Mouse (Mus musculus) left cerebral cortex, postnatal 36 days (tissue): ENCODE measurements at regions not wholly inside any gene's neighbourhood (a gene's known extent, or its start where the extent isn't known, plus 50 kb on each side); places are given as distances from the start of the nearest gene placed in this dataset.

Source experiments
- DNase-seq, 2 experiments: peaks; one replicate each; pipeline ENCODE4 v3.0.0; 2021 to 2022; ENCODE audit warnings: low spot score in 2 of 2, mixed read lengths in 1 of 2
- intact Hi-C: fragments of 180-260 bp; cut with DNase I; formaldehyde crosslinking; loops from one replicate; pipeline ENCODE4 v1.15.1; 2025

DNA sequence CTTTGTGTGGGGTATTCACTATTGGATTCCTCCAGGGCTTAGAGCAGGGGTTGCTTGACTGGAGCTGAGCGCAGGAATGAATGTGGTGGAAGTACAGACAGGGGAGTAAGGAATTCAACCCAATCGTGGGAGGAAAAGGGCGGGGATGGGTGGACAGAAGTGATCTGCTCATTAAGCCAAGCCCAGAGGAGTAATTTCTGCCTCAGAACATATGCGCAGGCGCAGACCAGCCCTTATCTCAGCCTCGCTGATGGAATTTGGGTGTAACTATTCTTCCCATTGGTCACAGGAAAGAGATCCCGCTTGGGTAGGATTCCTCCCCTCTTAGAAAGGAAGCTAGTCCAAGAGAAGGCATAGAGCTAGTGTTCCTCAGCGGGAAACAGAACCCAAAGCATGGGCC is 158.8 kb downstream of the Efnb1 start:
- DNase-seq = no peak
- intact Hi-C loops = loop anchor here (5.0 kb wide), 1 partner anchor 157 kb away; the partner anchor contains the start of gene Efnb1

GRCm38 (mm10) chrX:99293967-99294366 is 158.0 kb downstream of the Efnb1 start:
- DNase-seq = no peak

GRCm38 (mm10) chrX:99292758-99293157 is 156.8 kb downstream of the Efnb1 start:
- intact Hi-C loops = loop anchor here (5.0 kb wide), 1 partner anchor 155 kb away; the partner anchor contains the start of gene Efnb1
- DNase-seq = no peak

More at GRCm38 (mm10) chrX:99293967-99294366, 158.0 kb downstream of the Efnb1 start:
- intact Hi-C loops = loop anchor here (5.0 kb wide), 1 partner anchor 157 kb away; the partner anchor contains the start of gene Efnb1

- no peak for DNase-seq
- intact Hi-C loops = loop anchor here (5.0 kb wide), 1 partner anchor 155 kb away; the partner anchor contains the start of gene Efnb1
These were observed 156.0 kb downstream of the Efnb1 start for GRCm38 (mm10) chrX:99291965-99292364.

DNA sequence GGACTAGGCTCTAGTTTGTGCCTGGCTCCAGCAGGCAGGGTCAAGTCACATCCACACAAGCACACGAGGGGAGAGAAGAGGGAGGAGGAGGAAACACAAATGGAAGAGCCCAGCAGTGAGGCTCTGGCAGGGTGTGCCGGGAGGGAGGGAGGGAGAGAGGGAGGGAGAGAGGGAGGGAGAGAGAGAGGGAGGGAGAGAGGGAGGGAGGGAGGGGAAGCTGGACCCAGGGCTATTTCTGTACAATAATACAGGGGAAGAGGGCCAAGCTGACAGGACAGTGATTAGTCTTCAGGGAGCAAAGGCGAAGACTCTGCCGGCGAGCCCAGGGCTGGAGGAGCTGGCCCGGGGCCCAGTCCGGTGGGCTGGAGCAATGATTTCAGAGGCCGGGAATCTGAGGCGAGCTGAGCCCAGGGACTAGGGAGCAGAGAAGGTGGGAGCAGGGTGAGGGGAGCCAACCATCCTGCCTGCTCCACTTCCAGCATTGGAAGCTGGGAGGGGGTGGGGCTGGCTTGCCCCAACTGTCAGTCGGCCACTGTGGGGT is 155.6 kb downstream of the Efnb1 start:
- DNase-seq = no peak
- intact Hi-C loops = loop anchor here (5.0 kb wide), 1 partner anchor 154 kb away; the partner anchor contains the start of gene Efnb1

- peak; percentile 27 to 35 for DNase-seq
- intact Hi-C loops = no loop called here
These were observed 152.1 kb downstream of the Efnb1 start for GRCm38 (mm10) chrX:99287988-99288387.

- no peak for DNase-seq
- intact Hi-C loops = no loop called here
These were observed 150.9 kb downstream of the Efnb1 start for GRCm38 (mm10) chrX:99286876-99287275.

GRCm38 (mm10) chrX:99285611-99286010 is 149.7 kb downstream of the Efnb1 start:
- intact Hi-C loops = no loop called here
- DNase-seq = no peak

DNA sequence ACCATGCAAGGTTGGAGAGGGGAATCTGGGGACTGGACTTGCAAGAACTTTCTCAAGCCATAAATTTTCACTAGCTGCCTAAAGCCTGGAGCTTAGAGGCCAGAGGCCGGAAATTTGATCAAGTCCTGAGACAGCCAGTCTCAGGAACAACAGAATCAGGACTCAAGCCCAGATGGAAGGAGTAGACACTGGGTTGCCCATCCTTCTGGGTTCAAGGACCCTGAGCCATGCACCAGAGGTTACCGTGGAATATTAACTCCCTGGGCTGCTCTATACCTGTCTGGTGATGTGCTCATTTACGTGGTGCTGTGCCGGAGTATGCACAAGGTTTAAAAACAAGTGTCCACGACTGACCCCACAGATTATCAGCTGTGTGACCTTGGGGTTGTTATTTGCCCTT is 145.1 kb downstream of the Efnb1 start:
- no peak for DNase-seq
- intact Hi-C loops = no loop called here

- DNase-seq = no peak
- intact Hi-C loops = no loop called here
These were observed 144.6 kb downstream of the Efnb1 start for GRCm38 (mm10) chrX:99280543-99280942.

DNA sequence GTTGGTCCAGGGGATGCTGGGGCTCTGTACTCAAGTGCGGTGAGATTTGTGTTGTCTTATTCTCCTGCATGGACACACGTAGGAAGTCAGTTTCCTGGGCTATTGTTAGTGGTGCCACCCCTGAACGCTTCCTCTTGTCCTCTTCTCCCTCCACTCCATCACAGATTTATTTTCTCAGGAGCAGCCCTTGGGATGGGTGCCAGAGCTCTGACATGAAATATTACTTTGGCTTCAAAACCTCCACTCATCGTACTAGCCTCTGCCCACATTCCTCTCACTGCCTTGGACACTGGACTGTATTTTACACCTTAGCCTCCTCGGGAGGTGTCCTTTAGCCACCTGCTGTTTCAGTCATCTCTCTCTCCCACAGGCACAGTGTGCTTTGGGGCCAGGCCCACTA is 139.6 kb downstream of the Efnb1 start:
- DNase-seq = no peak
- intact Hi-C loops = loop anchor here (10.0 kb wide), 1 partner anchor 59 kb away; no protein-coding TSS in a partner anchor

GRCm38 (mm10) chrX:99271908-99272307 is 136.0 kb downstream of the Efnb1 start:
- no peak for DNase-seq
- intact Hi-C loops = loop anchor here (10.0 kb wide), 1 partner anchor 63 kb away; no protein-coding TSS in a partner anchor

GRCm38 (mm10) chrX:99249038-99249607 is 113.2 kb downstream of the Efnb1 start:
- DNase-seq = no peak
- intact Hi-C loops = no loop called here

- DNase-seq = no peak
- intact Hi-C loops = no loop called here
These were observed 112.3 kb downstream of the Efnb1 start for GRCm38 (mm10) chrX:99248181-99248580.

DNA sequence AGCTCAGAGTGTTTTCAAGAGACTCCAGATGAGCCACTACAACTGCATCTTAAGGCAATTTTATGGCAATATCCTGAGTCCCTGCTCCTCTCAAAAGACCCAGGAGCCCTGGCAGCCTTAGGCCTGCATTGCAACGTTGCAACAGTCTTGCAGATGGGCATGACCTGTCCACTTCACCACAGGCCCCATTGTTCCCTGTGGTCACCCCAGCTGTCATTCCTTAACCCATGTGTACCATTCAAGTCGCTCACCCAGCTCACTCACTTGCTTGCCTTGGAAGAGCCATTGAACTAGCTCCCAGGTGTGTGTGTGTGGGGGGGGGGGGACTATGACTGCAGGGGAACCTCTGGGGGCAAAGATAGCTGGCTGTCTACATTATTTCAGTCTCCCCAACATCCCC is 110.8 kb downstream of the Efnb1 start:
- intact Hi-C loops = no loop called here

DNA sequence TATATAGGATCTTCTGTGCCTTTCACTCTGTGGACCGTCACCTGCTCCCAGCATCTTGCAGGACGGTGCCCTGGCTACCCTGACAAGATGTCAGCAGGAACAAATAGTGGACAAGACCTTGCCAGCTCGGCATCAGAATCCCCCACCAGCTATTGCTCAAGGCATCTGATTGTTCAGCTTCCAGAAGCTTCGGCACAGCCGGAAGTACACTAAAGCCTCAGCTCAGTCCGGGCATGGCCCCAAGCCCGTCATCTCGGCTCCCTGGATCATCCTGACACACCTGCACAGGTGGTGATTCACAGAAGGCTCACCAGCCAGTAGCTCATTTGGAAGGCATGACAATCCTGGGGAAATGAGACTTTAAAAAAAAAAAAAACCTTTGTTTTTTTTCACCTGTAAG is 110.1 kb downstream of the Efnb1 start:
- intact Hi-C loops = no loop called here
- no peak for DNase-seq

More for the DNA sequence above, 110.8 kb downstream of the Efnb1 start:
- DNase-seq = no peak

- DNase-seq = no peak
These were observed 109.6 kb downstream of the Efnb1 start for GRCm38 (mm10) chrX:99245541-99245940.

DNA sequence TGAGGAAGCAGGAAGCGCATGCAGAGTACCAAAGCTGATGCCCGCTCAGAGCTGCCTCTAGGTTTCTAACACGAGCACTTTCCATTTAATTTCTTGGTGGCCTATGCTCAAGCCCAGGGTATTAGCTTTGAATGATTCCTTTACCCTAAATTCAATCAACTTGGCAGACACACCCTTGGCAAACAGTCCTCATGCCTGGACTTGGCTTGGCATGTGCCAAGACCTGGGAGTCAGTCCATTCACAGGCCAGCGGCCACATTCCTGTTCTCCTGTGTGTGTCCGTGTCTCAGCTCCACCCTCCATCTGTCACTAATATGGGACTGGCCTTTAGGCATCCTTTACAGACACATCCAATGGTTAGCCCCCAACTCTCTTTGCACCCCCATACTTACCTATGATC is 107.3 kb downstream of the Efnb1 start:
- intact Hi-C loops = no loop called here
- DNase-seq = no peak

More at GRCm38 (mm10) chrX:99245541-99245940, 109.6 kb downstream of the Efnb1 start:
- intact Hi-C loops = no loop called here

DNA sequence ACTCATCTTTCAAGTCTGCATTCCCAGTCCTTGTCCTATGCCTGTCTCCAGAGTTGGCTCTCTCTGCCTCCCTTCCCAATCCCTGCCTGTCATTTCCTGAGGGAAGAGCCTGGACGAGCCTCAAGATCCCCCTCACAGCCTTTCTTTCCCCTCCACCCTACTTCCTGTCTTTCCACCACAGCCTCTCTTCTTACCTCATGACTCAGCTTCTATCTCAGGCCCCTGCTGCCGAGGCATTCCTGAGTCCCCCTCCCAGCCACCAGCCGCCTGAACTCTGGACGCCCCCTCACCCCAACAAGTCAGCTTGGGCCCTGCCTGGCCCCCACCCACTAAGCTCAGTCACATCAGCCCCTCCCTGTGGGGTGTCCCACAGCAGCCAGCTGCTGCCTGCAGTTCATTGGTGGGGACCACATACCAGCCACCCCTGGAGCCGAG is 105.8 kb downstream of the Efnb1 start:
- intact Hi-C loops = no loop called here
- DNase-seq = no peak

DNA sequence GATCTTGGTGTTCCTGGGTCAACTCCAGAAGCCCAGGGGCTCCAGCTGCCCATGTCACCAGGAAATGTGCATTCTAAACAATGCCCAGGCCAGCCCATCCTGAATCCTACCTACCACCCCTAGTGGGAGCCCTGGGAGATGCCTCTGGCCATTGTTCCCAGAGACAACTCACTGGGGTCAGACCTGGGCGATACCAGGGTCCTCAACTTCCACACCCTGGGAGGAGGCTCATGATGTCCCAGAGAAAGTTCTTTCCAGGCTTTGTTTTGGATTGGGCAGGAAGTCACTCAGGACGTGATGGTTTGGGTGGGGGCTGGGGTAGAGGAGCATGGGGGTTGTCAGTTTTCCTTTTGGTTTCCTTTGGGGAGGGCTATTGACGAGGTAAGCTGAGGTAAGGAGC is 97.1 kb downstream of the Efnb1 start:
- no peak for DNase-seq
- intact Hi-C loops = no loop called here

DNA sequence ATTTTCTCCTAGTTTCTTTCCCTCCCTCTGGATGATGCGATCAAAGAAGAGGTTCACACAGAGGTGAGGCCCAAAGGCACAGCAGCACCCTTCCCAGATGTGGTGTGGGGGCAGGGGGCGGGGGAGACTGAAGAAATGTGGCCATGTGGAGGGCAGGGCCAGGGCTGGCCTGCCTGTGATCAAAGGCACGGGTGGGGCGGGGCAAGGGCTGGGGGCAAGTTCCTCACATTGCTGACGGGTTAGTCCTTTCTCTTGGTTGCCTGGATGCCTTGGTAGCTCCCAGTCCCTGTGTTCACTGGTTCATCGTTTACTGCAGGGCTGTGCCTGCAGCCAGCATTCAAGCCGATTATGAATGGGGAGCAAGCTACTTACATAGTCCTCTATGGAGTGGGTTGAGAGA is 96.4 kb downstream of the Efnb1 start:
- no peak for DNase-seq
- intact Hi-C loops = no loop called here
